Mouse (Mus musculus): Measurements from ENCODE around the gene Insc. TPM values are rescaled to one million over a fixed set of nuclear protein-coding genes. Genes with fewer than 3 reads are reported as not detected.
A peak's percentile ranks its signal among the peaks of the same experiment; 100 is the strongest.

Insc gene
- total RNA-seq, 2 experiments from 2014 or later: 2.3 to 6.2 TPM

GRCm38 (mm10) chr7:114896966-114897697, 153.6 kb downstream of the Insc start:
- DNase-seq (ENCODE audit: low spot score in 2 of 2): peak in 1 of 2 experiments; percentile 11

Other genes starting within 250 kb of the Insc start
- 1 to 10 TPM; 1.3 to 1.6 TPM for gene Cyp2r1, start 180.7 kb upstream of the Insc start, total RNA-seq (2021)
- 1 to 10 TPM; 2.4 to 2.7 TPM for gene Calca, start 107.3 kb upstream of the Insc start, total RNA-seq (2021)
- gene Calcb, start 25.1 kb upstream of the Insc start, total RNA-seq (2021): under 1 TPM in 1 of 2 experiments, not detected in 1; 0.46 TPM

Measured in layer of hippocampus, postnatal 14 days (tissue).